Mouse (Mus musculus) liver (tissue): Measurements from ENCODE around the gene Ctdnep1.

Source experiments
- DNase-seq: peaks from one replicate; pipeline ENCODE4 v3.0.0-alpha.2; 2020; ENCODE audit warnings: mixed read lengths

Gene Ctdnep1

GRCm38 (mm10) chr11:69989949-69990348, 9.0 kb downstream of the Ctdnep1 start:
- DNase-seq: no peak

- peak; percentile 97 for DNase-seq
Observed at GRCm38 (mm10) chr11:69990850-69991691, 10.1 kb downstream of the Ctdnep1 start, which contains the start of gene Gabarap. Gene Gabarap (plus strand): TSS chr11:69991143.

GRCm38 (mm10) chr11:69991711-69992110, 10.8 kb downstream of the Ctdnep1 start:
- no peak for DNase-seq

- DNase-seq: no peak
Observed at GRCm38 (mm10) chr11:69992396-69992795, 11.4 kb downstream of the Ctdnep1 start.

GRCm38 (mm10) chr11:69992932-69993331, 12.0 kb downstream of the Ctdnep1 start:
- no peak for DNase-seq

- no peak for DNase-seq
Observed at GRCm38 (mm10) chr11:69994401-69995090, 13.6 kb downstream of the Ctdnep1 start.

GRCm38 (mm10) chr11:69995391-69995960, 14.5 kb downstream of the Ctdnep1 start, which contains the start of gene Phf23:
Gene Phf23 (plus strand): TSS chr11:69995777.
- peak; percentile 99 for DNase-seq

- DNase-seq: peak; percentile 72
Observed at GRCm38 (mm10) chr11:69996161-69997061, 15.5 kb downstream of the Ctdnep1 start.

GRCm38 (mm10) chr11:69997070-69997509, 16.1 kb downstream of the Ctdnep1 start:
- peak; percentile 99 for DNase-seq

- DNase-seq: no peak
Observed at GRCm38 (mm10) chr11:69998567-69999491, 17.9 kb downstream of the Ctdnep1 start.

- no peak for DNase-seq
Observed at GRCm38 (mm10) chr11:69999666-70000065, 18.7 kb downstream of the Ctdnep1 start.

GRCm38 (mm10) chr11:70000396-70000898, 19.5 kb downstream of the Ctdnep1 start, which contains the start of gene Dvl2:
Gene Dvl2 (plus strand): TSS chr11:70000595.
- peak; percentile 95 for DNase-seq

- no peak for DNase-seq
Observed at GRCm38 (mm10) chr11:70001159-70001558, 20.2 kb downstream of the Ctdnep1 start.

- peak; percentile 46 for DNase-seq
Observed at GRCm38 (mm10) chr11:70001865-70002264, 20.9 kb downstream of the Ctdnep1 start.

GRCm38 (mm10) chr11:70002471-70002870, 21.5 kb downstream of the Ctdnep1 start:
- DNase-seq: no peak

- DNase-seq: peak; percentile 29
Observed at GRCm38 (mm10) chr11:70005521-70005920, 24.6 kb downstream of the Ctdnep1 start.

GRCm38 (mm10) chr11:70010033-70010432, 29.1 kb downstream of the Ctdnep1 start:
- no peak for DNase-seq

- no peak for DNase-seq
Observed at GRCm38 (mm10) chr11:70010548-70010947, 29.6 kb downstream of the Ctdnep1 start.

- DNase-seq: no peak
Observed at GRCm38 (mm10) chr11:70010961-70011360, 30.0 kb downstream of the Ctdnep1 start.

GRCm38 (mm10) chr11:70012931-70013330, 32.0 kb downstream of the Ctdnep1 start:
- no peak for DNase-seq

GRCm38 (mm10) chr11:70013408-70013807, 32.5 kb downstream of the Ctdnep1 start:
- no peak for DNase-seq
